Mouse (Mus musculus) hindbrain, embryonic 16.5 days (tissue): ENCODE measurements around the gene Ube4a. TPM values are rescaled to one million over a fixed set of nuclear protein-coding genes. Genes with fewer than 3 reads are reported as not detected.

Source experiments
- polyA plus RNA-seq: library from polyadenylated mRNA; unstranded; fragments of >200 nt; fragmentation: Nextera tagmentation; extraction: Ambion mirVana; gene quantifications from 2 replicates; pipeline ENCODE4 v1.2.1, GENCODE M21; 2015

The Ube4a gene
- polyA plus RNA-seq, 1 experiment from 2014 or later: 31.8 TPM

Other genes with a start within 250 kb of the Ube4a start
- gene Phldb1, start 230.4 kb downstream of the Ube4a start, polyA plus RNA-seq: 37.4 and 44.2 TPM in 2 replicates
- 130 and 145 TPM in 2 replicates for gene Arcn1, start 197.8 kb downstream of the Ube4a start, polyA plus RNA-seq
- 152 and 160 TPM in 2 replicates for gene Ift46, start 197.7 kb downstream of the Ube4a start, polyA plus RNA-seq
- 23.5 and 24.8 TPM in 2 replicates for gene Tmem25, start 166.3 kb downstream of the Ube4a start, polyA plus RNA-seq
- gene Ttc36, start 162.5 kb downstream of the Ube4a start, polyA plus RNA-seq: not detected in 2 replicates
- gene Kmt2a, start 84.3 kb downstream of the Ube4a start, polyA plus RNA-seq: 14.4 and 16.4 TPM in 2 replicates
- 711 and 802 TPM in 2 replicates for gene Atp5l, start 44.9 kb downstream of the Ube4a start, polyA plus RNA-seq
- not detected in 2 replicates for gene Cd3g, start 14.8 kb upstream of the Ube4a start, polyA plus RNA-seq
- not detected in 2 replicates for gene Cd3d, start 16.2 kb upstream of the Ube4a start, polyA plus RNA-seq
- gene Cd3e, start 44.0 kb upstream of the Ube4a start, polyA plus RNA-seq: 0.15 and 0.19 TPM in 2 replicates
- gene Mpzl2, start 74.2 kb upstream of the Ube4a start, polyA plus RNA-seq: 2.5 and 3.0 TPM in 2 replicates
- 1.0 and 1.2 TPM in 2 replicates for gene Mpzl3, start 89.6 kb upstream of the Ube4a start, polyA plus RNA-seq
- gene Jaml, start 113.6 kb upstream of the Ube4a start, polyA plus RNA-seq: 0.25 and 0.37 TPM in 2 replicates
- gene Scn2b, start 152.2 kb upstream of the Ube4a start, polyA plus RNA-seq: 10.0 and 10.5 TPM in 2 replicates
- 0.60 and 0.81 TPM in 2 replicates for gene Scn4b, start 172.8 kb upstream of the Ube4a start, polyA plus RNA-seq
- gene BC049352, start 216.4 kb upstream of the Ube4a start, polyA plus RNA-seq: not detected in 2 replicates
- gene Tmprss4, start 238.5 kb upstream of the Ube4a start, polyA plus RNA-seq: not detected in 2 replicates